Mouse (Mus musculus) limb, embryonic 15.5 days (tissue): ENCODE results near the gene Tmem102. TPM values are rescaled to one million over a fixed set of nuclear protein-coding genes. Genes with fewer than 3 reads are reported as not detected.
A peak's percentile ranks its signal among the peaks of the same experiment; 100 is the strongest.

Experiments
- ATAC-seq: fragments of 200-750 bp; cut with Nextera tagmentation; 2 replicates; pipeline ENCODE4 v1.8.0; 2017; ENCODE audit warnings: low read depth, moderate TSS enrichment; ENCODE audit not compliant: insufficient number of reproducible peaks, low FRiP score, low TSS enrichment
- H3K27ac ChIP-seq: fragments of 300-500 bp; sonication (generic); 2 replicates; pipeline ENCODE4 v1.5.1; 2015; ENCODE audit warnings: moderate library complexity, mild to moderate bottlenecking, inconsistent platforms
- H3K27me3 ChIP-seq: fragments of 300-500 bp; sonication (generic); 2 replicates; pipeline ENCODE4 v1.6.1; 2015; ENCODE audit warnings: inconsistent platforms
- H3K36me3 ChIP-seq: fragments of 300-500 bp; sonication (generic); 2 replicates; pipeline ENCODE4 v1.6.1; 2015; ENCODE audit warnings: inconsistent platforms
- H3K4me1 ChIP-seq: fragments of 300-500 bp; sonication (generic); 2 replicates; pipeline ENCODE4 v1.6.1; 2015; ENCODE audit warnings: inconsistent platforms
- H3K4me2 ChIP-seq: fragments of 300-500 bp; sonication (generic); 2 replicates; pipeline ENCODE4 v1.6.1; 2015; ENCODE audit warnings: mild to moderate bottlenecking, inconsistent platforms
- H3K4me3 ChIP-seq: fragments of 300-500 bp; sonication (generic); 2 replicates; pipeline ENCODE4 v1.5.1; 2015; ENCODE audit warnings: mild to moderate bottlenecking, inconsistent platforms
- H3K9ac ChIP-seq: fragments of 300-500 bp; sonication (generic); 2 replicates; pipeline ENCODE4 v1.6.1; 2015; ENCODE audit warnings: inconsistent platforms
- H3K9me3 ChIP-seq: fragments of 300-500 bp; sonication (generic); 2 replicates; pipeline ENCODE4 v1.6.1; 2016; ENCODE audit warnings: inconsistent platforms
- WGBS: fragments of 180-500 bp; shearing (Covaris S2); methylation state at CpG from one replicate; pipeline ENCODE4 v1.1.7; 2015; 5-methylcytosine and 5-hydroxymethylcytosine counted together
- polyA plus RNA-seq: library from polyadenylated mRNA; unstranded; fragments of >200 nt; fragmentation: Nextera tagmentation; extraction: Ambion mirVana; gene quantifications from 2 replicates; pipeline ENCODE4 v1.2.1, GENCODE M21; 2015

The Tmem102 gene
- polyA plus RNA-seq, 1 experiment from 2014 or later, result 8.1 TPM

GRCm38 (mm10) chr11:69761868-69762267 lies 43.6 kb downstream of the Tmem102 start, which contains the start of gene Slc35g3:
Slc35g3 (minus strand) TSS chr11:69761968.
- Histone ChIP-seq H3K4me2 (no peak within 1 kb of the TSS), H3K4me1 (peaks cover 29% of the 10 kb centered on the region), H3K36me3 (no peaks in the 10 kb centered on the region), H3K9ac (no peak within 1 kb of the TSS), H3K9me3 (no peaks in the 10 kb centered on the region), H3K27me3 (no peaks in the 10 kb centered on the region), H3K27ac (peak within 1 kb of the TSS; percentile 100; the same call in 1 of the 2 replicates), H3K4me3 (no peak within 1 kb of the TSS)
- ATAC-seq, result no peak
- 55% methylated on average over 1 of the region's 1 CpGs for WGBS

- Histone ChIP-seq H3K9ac (no peak overlapping the region), H3K27me3 (no peaks in the 10 kb centered on the region), H3K4me3 (no peak overlapping the region), H3K9me3 (no peaks in the 10 kb centered on the region), H3K36me3 (no peaks in the 10 kb centered on the region), H3K27ac (peak overlapping the region; percentile 100; the same call in 1 of the 2 replicates), H3K4me1 (peaks cover 34% of the 10 kb centered on the region), H3K4me2 (no peak overlapping the region)
- ATAC-seq, result no peak
- WGBS, result 91% methylated on average over 7 of the region's 7 CpGs
These were observed 44.6 kb downstream of the Tmem102 start for GRCm38 (mm10) chr11:69760901-69761200.

GRCm38 (mm10) chr11:69760160-69760900 lies 45.1 kb downstream of the Tmem102 start:
- peaks cover 37% of the 10 kb centered on the region for H3K4me1 ChIP-seq
- 79% methylated on average over 14 of the region's 14 CpGs for WGBS
- peak overlapping the region; percentile 80 for H3K4me2 ChIP-seq
- H3K36me3 ChIP-seq, result no peaks in the 10 kb centered on the region
- peak overlapping the region; percentile 56; the same call in 1 of the 2 replicates for H3K4me3 ChIP-seq
- H3K9me3 ChIP-seq, result no peaks in the 10 kb centered on the region
- no peak overlapping the region for H3K9ac ChIP-seq
- no peaks in the 10 kb centered on the region for H3K27me3 ChIP-seq
- H3K27ac ChIP-seq, result peak overlapping the region; percentile 100
- no peak for ATAC-seq

GRCm38 (mm10) chr11:69758971-69759721 lies 46.3 kb downstream of the Tmem102 start:
- Histone ChIP-seq H3K4me2 (peak overlapping the region; percentile 80), H3K27ac (peak overlapping the region; percentile 100), H3K27me3 (no peaks in the 10 kb centered on the region), H3K36me3 (no peaks in the 10 kb centered on the region), H3K9ac (peak overlapping the region; percentile 51), H3K9me3 (no peaks in the 10 kb centered on the region), H3K4me3 (peak overlapping the region; percentile 56), H3K4me1 (peaks cover 37% of the 10 kb centered on the region)
- WGBS, result under 1% methylated on average over 37 of the region's 37 CpGs
- ATAC-seq, result peak; percentile 89

- H3K27me3 ChIP-seq, result no peaks in the 10 kb centered on the region
- H3K9me3 ChIP-seq, result no peaks in the 10 kb centered on the region
- H3K4me1 ChIP-seq, result peaks cover 37% of the 10 kb centered on the region
- peak; percentile 95 for ATAC-seq
- H3K4me3 ChIP-seq, result peak within 1 kb of the TSS; percentile 56
- peak within 1 kb of the TSS; percentile 100 for H3K27ac ChIP-seq
- peak within 1 kb of the TSS; percentile 80 for H3K4me2 ChIP-seq
- no peaks in the 10 kb centered on the region for H3K36me3 ChIP-seq
- WGBS, result under 1% methylated on average over 35 of the region's 36 CpGs
- peak within 1 kb of the TSS; percentile 62 for H3K9ac ChIP-seq
These were observed 46.9 kb downstream of the Tmem102 start, which contains the start of gene Polr2a for GRCm38 (mm10) chr11:69758478-69758970. Polr2a (minus strand) TSS chr11:69758637.

GRCm38 (mm10) chr11:69758090-69758456 lies 47.4 kb downstream of the Tmem102 start:
- ATAC-seq, result peak; percentile 87
- Histone ChIP-seq H3K27me3 (no peaks in the 10 kb centered on the region), H3K4me1 (peaks cover 38% of the 10 kb centered on the region), H3K4me3 (peak overlapping the region; percentile 56), H3K27ac (peak overlapping the region; percentile 100), H3K9ac (peak overlapping the region; percentile 62), H3K4me2 (peak overlapping the region; percentile 60), H3K36me3 (no peaks in the 10 kb centered on the region), H3K9me3 (no peaks in the 10 kb centered on the region)
- 1% methylated on average over 26 of the region's 26 CpGs for WGBS

GRCm38 (mm10) chr11:69757303-69758089 lies 47.9 kb downstream of the Tmem102 start:
- H3K4me2 ChIP-seq, result peak overlapping the region; percentile 60
- H3K27me3 ChIP-seq, result no peaks in the 10 kb centered on the region
- H3K27ac ChIP-seq, result peak overlapping the region; percentile 100
- peaks cover 40% of the 10 kb centered on the region for H3K4me1 ChIP-seq
- H3K9me3 ChIP-seq, result no peaks in the 10 kb centered on the region
- ATAC-seq, result no peak
- H3K36me3 ChIP-seq, result no peaks in the 10 kb centered on the region
- peak overlapping the region; percentile 62 for H3K9ac ChIP-seq
- peak overlapping the region; percentile 56 for H3K4me3 ChIP-seq
- 35% methylated on average over 9 of the region's 9 CpGs for WGBS

- Histone ChIP-seq H3K4me1 (peaks cover 31% of the 10 kb centered on the region), H3K27ac (no peak overlapping the region), H3K36me3 (no peaks in the 10 kb centered on the region), H3K4me2 (no peak overlapping the region), H3K4me3 (no peak overlapping the region), H3K27me3 (no peaks in the 10 kb centered on the region), H3K9me3 (no peaks in the 10 kb centered on the region), H3K9ac (no peak overlapping the region)
- 47% methylated on average over 3 of the region's 3 CpGs for WGBS
- ATAC-seq, result no peak
These were observed 50.7 kb downstream of the Tmem102 start for GRCm38 (mm10) chr11:69754701-69755100.

GRCm38 (mm10) chr11:69754233-69754632 lies 51.2 kb downstream of the Tmem102 start:
- H3K4me2 ChIP-seq, result no peak overlapping the region
- H3K4me3 ChIP-seq, result no peak overlapping the region
- H3K27me3 ChIP-seq, result no peaks in the 10 kb centered on the region
- peaks cover 28% of the 10 kb centered on the region for H3K4me1 ChIP-seq
- no peak for ATAC-seq
- 89% methylated on average over 5 of the region's 5 CpGs for WGBS
- no peak overlapping the region for H3K27ac ChIP-seq
- no peaks in the 10 kb centered on the region for H3K9me3 ChIP-seq
- H3K9ac ChIP-seq, result no peak overlapping the region
- H3K36me3 ChIP-seq, result 0 out of 2 replicates have a peak, but pooled peaks cover 2% of the 10 kb centered on the region
